Mouse (Mus musculus): ENCODE measurements at regions not wholly inside any gene's neighbourhood (a gene's known extent, or its start where the extent isn't known, plus 50 kb on each side); places are given as distances from the start of the nearest gene placed in this dataset.
A peak's percentile ranks its signal among the peaks of the same experiment; 100 is the strongest.

DNA sequence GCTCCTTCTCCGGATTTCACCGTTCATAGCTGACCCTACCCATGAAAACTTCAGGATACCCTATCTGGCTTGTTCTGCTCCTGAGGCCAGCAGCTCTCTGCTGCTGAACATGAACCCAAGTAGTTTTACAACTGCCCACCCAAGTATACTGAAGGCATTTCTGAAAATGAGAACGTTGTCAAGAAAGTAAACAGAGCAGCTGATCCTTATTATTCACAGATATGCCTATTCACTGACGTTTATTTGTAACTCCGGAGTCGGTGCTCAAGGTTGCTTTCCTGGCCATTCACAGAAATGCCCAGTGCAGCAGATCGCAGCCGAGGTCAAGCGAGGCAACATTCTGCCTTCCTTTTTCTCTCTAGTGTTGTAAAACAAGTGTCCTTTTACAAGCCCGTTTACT is 128.4 kb upstream of the N6amt1 start:
- DNase-seq (ENCODE audit: low read depth) = no peak

DNA sequence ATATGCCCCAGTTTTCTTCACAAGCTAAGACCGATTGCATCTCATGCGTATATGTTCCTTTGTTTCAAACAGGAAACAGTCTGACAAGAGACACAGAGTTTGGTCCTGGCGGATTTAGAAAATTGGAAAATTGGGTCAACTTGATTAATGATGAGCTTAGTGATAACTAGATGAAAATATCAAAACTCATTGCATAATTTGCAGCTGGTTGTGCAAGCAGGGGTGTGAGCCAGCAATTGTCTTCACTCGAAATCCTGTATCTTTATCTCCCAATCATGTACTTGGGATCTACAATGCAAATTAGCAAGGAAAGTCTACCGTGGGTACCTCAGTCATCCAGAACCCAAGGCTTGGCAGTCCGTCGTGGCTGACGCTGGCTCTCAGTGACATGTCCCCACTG is 128.9 kb upstream of the N6amt1 start:
- no peak for DNase-seq (ENCODE audit: low read depth)

DNA sequence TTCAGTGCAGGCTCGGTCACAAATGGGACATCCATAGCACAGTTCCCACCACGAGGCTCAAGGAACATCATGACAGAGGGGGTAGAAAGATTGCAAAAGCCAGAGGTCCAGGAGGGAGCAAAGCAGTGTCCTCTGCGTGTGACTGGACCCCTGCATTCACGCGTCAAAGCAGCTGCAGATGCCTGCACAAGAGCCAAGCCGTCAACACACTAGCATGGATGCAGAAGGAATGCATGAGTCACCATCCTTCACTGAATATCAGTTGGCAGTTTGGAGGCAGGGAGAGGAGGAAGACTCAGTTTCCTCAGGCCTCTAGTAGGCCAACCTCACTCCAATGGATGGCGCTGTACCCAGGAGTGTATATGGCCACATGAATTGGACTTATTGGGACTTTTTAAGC is 130.0 kb upstream of the N6amt1 start:
- DNase-seq (ENCODE audit: low read depth) = no peak

DNA sequence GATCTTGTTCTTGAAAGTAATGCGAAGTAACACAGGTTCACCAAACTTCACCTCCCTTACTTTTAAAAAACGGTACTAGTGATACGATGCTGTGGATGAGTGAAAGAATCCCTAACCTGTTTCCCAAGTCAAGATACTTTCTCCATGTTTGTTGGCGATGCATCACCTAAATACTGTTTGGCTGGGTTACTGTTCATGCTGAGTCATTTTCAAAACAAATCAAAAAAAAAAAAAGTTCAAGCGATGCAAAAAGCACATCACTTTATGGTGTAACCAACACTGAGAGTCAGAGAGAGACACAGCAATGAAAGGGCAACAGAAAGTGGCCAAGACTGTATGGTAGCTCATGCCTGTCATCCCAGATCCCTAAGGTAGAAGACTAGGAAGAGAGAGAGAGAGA is 133.4 kb upstream of the N6amt1 start:
- no peak for DNase-seq (ENCODE audit: low read depth)

DNA sequence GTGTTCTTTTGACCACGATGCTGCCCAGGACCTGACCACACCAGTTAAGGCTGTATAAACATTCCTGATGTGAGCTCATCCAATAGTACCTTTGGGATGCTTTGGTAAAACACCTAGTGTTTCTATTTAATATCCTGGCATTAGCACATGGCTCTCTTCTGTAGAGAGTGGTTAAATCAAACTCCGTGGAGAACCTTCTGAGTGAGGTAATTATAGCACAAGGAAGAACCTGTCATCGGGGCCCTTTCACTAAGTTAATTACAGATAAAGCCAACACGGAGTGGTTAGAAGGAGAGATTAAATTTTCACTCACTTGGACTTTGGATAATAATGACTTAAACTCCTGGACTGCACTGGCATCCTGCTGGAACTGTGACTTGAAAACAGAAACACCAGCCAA is 133.8 kb upstream of the N6amt1 start:
- no peak for DNase-seq (ENCODE audit: low read depth)

DNA sequence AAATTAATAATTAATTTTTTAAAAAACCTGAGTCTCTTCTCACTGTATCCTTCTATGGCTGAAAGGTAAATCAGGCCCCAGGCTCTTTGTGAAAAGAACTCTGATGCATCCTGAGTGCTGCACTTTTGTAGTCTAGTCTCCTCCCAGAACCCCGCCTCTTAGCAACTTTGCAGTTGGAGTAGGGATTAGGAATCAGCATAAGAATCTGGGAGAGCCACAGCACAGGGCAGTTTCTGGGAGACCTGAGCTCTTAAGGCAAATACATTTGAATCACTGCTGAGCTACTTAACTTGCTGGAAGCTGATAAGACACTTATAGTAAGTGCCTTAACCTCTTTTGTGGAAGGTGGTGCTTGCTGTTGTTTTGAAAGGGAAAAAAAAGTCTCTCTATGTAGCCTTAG is 146.1 kb upstream of the N6amt1 start:
- DNase-seq (ENCODE audit: low read depth) = no peak

DNA sequence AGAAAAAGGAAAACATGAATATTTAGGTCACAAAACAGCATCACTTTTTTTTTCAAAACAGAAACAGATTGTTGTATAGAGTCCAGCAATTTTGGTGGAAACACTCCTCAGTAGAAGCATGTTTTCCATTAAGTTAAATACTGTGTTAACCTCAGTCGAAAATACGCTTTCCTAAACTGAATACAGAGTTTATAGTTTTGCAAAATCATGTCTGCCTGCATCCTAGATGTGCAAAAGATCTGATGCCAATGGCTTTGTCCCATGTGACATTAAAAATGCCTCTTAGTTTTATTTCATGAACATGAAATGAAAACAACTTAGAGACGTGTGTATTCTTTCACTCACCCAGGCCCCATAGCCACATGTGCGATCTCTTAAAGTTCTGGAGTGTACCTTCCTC is 163.5 kb upstream of the N6amt1 start:
- no peak for DNase-seq (ENCODE audit: low read depth)

DNA sequence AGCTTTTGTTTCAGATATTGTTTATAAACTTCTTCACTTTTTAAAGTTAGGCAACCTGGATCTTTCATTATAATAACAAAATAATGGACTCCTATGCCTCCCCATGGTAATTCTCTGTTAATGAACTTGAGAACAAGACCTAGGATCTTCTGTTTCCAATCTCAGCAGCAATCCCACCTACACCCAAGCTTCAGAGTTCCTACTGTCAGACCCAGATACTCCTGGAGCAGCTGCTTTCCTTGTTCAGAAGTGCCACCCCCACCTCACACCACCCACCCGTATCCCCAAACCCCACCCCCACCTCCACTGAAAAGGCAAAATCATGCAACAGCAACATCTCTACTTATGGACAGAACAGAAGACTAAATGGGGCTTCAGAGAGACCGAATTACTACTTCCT is 165.2 kb upstream of the N6amt1 start:
- DNase-seq (ENCODE audit: low read depth) = no peak

DNA sequence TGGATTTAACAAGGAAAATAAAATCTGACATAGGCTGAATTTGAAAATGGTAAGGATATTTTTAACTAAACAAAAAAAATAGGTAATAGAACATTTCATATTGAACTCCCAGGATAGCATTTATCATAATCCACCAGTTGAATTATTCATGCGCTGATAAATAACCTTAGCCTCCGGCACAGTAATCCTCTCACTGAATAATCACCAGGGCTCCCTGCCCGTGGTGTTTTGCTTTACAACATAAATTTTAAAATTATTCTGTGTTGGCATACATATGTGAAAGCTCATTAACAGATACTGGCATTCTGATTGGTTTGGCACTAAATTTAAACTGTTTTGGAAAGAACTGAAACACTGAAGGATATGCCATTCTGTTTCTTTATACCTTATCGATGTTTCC is 181.6 kb upstream of the N6amt1 start:
- no peak for DNase-seq (ENCODE audit: low read depth)

DNA sequence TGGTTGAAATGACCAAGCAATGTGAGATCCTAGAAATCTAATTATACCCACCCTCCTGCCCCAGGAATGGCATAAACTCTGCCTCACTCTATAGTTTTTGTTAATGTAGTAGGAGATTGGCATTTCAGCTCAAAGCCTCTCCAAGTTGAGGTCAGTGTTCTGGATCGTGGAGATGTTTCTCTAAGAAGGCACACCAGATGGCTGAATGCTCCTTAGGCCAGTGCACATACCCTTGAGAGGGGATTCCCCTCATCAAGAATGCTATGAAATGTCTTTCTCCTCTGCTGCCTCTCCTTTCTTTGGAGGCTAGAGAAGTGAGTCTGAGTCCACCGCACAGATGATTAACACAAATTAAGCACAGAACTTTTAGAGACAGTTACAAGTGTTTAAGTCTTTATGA is 214.7 kb upstream of the N6amt1 start:
- DNase-seq (ENCODE audit: low read depth) = no peak

DNA sequence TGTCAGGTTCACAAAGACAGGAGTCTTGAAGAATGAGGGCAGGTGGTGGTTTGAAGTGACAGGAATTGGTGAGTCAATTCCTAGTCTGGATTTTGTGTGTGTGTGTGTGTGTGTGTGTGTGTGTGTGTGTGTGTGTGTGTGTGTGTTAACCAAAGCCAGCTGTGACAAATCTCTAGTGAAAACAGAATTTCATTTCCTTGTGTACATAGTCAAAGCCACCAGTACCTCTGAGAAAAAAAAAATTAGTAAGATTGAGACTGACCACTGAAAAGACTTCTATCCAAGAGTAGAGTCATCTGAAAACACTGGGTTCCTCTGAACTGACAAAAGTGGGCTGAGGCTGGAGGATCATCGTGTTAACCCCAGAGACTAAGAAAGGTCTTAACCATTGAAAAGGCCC is 217.5 kb upstream of the N6amt1 start:
- DNase-seq (ENCODE audit: low read depth) = no peak

DNA sequence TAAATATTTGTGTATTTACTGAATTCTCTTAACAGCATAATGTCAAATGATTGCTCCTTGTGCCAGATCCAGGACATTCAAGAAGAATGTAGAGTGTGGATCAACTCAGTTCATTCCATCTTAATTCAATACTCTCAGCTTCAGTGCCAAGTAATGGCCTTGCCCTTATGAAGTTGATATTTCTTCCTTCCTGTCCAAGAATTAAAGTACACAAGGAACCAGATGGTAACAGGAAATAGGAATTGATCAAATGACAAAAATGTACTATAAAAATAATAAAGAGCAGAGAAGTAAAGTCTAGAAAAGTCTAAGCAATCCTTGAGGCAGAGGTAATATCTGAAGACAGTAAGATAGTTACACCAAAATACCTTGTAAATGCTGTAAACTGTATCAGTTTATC is 219.5 kb upstream of the N6amt1 start:
- no peak for DNase-seq (ENCODE audit: low read depth)

DNA sequence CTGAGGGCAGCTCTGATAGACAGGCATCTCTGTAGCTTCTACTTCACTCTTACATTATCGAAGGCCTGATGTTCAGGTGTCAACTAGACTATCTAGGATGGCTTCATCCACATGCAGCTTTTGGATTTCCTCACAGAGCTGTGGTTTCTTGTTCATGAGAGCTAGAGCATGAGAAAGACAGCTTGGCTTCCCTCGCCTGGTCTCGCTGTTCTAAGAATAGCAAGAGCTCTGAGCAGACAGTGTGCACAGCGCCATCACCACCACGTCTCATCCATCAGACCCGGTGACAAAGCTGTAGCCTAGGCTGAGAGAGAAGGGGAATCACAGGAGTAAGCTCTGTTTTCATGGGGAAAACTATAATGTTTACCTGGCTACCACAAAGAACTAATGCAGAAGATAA is 220.1 kb upstream of the N6amt1 start:
- DNase-seq (ENCODE audit: low read depth) = no peak

DNA sequence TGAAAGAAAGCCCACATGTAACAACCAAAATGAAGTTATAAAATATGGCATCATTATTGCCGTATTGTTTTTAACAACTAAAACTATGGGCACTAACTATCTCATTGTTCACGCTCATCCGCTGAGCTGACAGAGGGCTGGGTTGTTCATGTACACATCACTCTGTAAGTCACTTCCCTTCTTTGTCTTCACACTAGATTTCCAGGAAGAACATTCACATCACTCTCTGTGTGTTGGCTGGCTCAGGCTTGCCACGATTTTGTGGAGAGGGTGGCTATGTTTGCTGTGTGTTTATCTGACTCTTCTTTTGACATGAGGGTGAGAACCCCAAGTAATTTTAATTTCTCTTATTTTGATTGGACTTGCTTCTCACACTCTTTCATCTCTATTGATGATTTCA is 221.9 kb upstream of the N6amt1 start:
- DNase-seq (ENCODE audit: low read depth) = no peak

DNA sequence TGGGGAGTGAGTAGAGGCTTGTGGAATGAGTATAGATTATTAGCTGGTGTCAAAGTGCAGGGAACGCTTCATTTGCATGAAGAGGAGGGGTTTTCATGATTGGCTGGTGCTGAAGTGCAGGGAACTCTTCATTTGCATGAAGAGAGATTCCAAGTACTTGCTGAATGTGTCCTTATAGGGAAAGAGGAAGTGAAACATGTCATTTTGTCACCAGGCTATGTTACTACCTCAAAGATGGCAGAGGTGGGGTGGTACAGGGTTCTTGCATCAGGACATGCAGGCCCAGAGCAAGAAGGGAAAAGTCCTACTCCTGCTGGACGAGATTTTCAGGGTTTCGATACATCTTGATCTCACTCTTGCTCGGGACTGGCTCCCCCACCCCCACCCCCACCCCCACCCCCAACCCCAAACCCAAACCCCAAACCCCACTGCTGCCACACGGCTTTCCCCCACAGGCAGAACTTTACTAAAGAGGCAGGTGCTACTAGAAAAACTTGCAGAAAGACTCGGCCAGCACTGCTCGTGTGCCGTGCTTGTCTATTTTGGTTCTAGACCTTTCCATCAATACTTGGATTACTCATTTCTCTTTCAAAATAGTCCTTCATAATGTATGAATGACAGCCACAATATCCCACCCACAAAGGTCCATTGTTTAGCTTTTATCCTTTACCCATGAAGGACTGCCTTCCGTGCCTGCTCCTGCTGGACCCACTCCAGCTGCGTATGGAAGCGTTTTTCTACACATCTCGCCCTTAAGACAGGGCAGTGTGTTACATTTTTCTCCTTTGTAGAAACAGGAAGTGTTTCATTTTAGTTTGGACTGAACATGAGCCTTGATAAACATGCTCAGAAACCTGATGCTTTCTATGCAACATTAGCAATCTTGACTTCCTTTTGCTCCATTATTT is 223.0 kb upstream of the N6amt1 start:
- DNase-seq (ENCODE audit: low read depth) = no peak

DNA sequence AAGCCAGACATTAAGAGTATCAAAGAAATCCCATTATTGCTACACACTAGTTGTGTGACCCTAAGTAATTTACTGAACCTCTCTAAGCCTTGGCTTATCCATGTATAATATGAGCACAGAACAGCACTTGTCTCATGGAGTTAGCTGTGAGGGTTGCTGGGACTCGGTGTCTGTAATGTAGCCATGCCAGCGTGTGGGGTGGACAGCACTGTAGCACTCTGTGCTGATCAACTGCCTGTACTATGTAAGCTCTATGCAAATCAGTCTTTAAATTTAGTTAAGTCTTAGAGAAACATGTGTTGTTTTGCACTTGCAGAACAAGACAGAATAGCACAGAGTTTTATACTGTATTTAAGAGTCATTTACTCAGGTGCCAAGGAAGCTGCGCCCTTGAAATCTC is 225.0 kb upstream of the N6amt1 start:
- no peak for DNase-seq (ENCODE audit: low read depth)

DNA sequence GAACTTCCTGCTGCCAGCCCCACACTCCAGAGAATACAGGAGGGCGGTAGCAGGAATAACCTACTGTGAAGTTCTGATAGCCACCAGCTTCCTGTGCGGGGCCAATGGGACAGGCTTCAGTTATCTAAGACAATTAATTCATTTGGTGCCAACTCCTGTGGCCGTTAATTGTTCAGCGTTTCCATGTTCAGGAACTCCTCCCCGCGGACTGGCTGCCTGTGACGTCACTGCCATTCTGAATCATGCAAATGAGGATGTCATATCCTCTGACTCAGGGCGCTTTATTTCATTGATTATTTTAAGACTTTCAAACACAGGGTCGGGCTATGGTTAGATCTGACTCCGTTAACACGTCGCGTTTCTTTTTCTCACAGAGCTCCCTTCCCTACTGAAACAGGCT is 225.8 kb upstream of the N6amt1 start:
- DNase-seq (ENCODE audit: low read depth) = peak; percentile 14

DNA sequence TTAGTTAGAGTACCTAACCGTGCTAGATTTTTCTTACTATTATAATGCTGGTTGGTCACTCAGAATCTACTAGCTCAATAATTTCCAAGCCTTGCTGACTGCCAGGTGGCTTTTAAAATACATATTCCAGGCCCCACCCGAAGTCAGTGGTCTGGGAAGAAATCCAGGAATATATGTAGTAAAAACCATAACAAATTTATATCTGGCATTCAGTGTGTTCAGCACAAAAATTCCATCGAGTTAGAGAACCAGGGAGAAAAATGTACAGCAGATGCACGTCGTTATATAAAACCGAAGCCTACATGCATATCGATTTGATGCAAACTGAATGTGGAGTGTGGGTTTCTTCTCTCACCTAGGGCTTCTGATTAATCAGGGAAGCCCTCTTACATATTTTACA is 229.5 kb upstream of the N6amt1 start:
- DNase-seq (ENCODE audit: low read depth) = no peak

DNA sequence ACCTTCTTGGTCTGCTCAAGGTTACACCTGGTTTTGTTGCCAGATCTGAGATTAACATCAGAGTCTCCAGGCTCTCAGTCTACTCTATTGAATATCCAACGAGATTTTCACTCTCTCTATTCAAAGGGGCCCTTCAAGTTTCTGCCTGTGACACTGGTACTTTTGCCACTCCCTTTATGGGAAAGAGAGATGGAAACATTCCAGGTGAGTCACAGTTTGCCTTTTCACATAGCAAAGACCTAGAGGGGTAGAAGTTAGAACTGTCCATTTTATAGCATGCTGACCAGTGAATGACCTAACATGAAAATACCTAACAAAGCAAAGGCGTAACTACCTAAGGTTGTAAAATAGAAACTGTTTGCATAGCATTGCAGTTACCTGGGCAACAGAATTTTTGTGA is 250.4 kb upstream of the N6amt1 start:
- no peak for DNase-seq (ENCODE audit: low read depth)

DNA sequence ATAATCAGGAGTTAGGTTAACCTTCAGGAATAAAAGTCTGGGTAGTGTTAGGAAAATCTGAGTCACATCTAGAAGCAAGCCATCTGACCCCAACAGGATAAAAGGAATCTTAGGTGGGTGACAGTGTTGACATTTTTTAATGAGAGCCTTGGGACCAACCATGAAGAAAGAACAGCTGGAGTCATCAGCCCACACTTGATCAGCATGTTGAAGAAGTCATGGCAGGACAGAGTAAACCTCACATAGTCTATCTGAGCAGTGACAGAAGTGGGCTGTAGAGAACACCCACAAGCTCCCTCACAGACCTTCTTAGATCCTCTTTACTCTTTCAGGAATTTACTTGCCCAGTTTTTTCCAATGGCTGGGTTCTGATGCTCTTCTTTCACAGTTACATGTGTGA is 251.9 kb upstream of the N6amt1 start:
- DNase-seq (ENCODE audit: low read depth) = no peak

DNA sequence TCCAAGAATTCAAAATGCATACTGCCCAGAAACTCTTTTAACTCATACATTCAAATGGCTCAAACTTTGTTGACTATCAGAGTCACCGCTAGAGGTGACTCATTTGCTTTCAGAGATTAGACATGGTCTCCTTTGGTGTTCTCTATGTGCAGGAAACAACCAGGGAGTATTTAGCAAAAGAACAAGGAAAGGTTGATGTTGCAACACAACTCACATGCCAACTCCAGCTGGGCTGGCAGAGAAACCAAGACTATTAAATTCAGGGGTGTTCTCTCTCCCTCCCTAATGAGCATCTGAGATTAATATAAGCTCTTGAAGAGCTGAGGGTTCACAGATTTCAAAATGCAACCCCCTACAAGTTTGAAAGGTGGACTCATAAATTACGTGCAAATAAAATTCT is 262.0 kb upstream of the N6amt1 start:
- DNase-seq (ENCODE audit: low read depth) = no peak

DNA sequence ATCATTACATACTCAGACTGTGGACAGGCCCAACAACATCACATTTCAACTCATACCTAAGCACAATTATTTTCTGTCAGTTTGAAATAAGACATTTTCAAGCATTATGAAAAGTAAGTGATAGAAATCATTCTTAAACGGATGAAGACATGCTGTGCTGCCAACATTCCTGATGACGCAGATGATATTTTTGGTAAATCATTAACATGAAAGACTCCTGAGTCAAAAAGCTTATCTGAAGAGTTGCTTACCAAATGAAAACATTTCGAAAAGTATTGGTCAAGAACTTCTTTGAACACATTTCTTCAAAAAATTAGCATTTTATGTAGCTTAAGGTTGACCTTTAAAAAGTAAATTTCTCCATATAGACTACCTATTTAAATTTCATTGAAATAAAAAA is 264.7 kb upstream of the N6amt1 start:
- DNase-seq (ENCODE audit: low read depth) = no peak

DNA sequence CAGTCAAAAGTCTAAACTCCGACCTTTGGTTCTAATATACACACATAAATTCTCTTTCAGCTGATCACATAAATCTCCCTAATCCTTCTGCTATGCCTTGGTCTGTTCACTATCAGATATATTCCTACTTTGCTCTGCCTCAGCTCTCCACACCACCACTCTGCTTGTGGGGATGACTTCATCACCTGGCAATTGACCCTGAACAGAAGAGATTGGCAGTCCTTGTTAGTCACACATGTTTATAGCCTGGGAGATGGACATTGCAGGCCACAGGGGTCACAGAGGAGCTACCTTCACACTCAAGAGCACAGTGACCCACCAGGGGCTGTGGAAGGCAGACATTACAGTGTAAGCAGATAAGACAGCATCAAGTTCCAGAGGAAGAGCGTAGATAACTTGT is 270.5 kb upstream of the N6amt1 start:
- no peak for DNase-seq (ENCODE audit: low read depth)

DNA sequence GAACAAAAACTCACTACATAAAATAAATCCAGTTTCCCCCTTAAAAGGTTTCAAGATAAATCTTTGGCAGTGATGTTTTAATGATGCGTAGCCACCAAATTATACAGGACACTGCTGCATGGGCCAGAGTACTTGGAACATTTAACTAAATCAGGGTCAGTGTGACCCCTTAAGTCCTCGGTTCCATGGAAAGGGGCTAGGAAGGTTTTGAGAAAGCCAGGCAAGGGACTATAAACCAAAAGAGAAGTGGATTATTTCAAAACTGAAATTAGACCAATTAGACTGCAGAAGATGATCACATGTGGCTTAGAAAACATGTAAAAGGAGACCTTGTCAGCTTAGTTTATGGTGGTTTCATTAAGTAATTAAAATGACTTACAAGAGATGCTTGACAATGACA is 276.6 kb upstream of the N6amt1 start:
- no peak for DNase-seq (ENCODE audit: low read depth)
